Mouse (Mus musculus): ENCODE measurements around the gene Gm10320. TPM values are rescaled to one million over a fixed set of nuclear protein-coding genes. Genes with fewer than 3 reads are reported as not detected.

Gm10320 gene
- polyA plus RNA-seq, 1 experiment, result 2.6 TPM

- no peak for DNase-seq (ENCODE audit: low read depth)
These were observed 11.1 kb upstream of the Gm10320 start for GRCm38 (mm10) chr13:98502813-98503341.

GRCm38 (mm10) chr13:98502236-98502812, 10.5 kb upstream of the Gm10320 start:
- no peak for DNase-seq (ENCODE audit: low read depth)

- no peak for DNase-seq (ENCODE audit: low read depth)
These were observed 9.5 kb upstream of the Gm10320 start for GRCm38 (mm10) chr13:98501321-98501720.

- no peak for DNase-seq (ENCODE audit: low read depth)
These were observed 8.8 kb upstream of the Gm10320 start for GRCm38 (mm10) chr13:98500471-98501125.

- DNase-seq (ENCODE audit: low read depth), result no peak
These were observed 6.8 kb upstream of the Gm10320 start for GRCm38 (mm10) chr13:98498561-98498960.

- no peak for DNase-seq (ENCODE audit: low read depth)
These were observed 6.3 kb upstream of the Gm10320 start for GRCm38 (mm10) chr13:98498080-98498479.

GRCm38 (mm10) chr13:98496917-98497870, 5.4 kb upstream of the Gm10320 start:
- DNase-seq (ENCODE audit: low read depth), result no peak

- no peak for DNase-seq (ENCODE audit: low read depth)
These were observed 2.8 kb upstream of the Gm10320 start for GRCm38 (mm10) chr13:98494492-98495064.

- no peak for DNase-seq (ENCODE audit: low read depth)
These were observed 911 bp upstream of the Gm10320 start for GRCm38 (mm10) chr13:98492569-98493255.

- no peak for DNase-seq (ENCODE audit: low read depth)
These were observed 5.1 kb downstream of the Gm10320 start for GRCm38 (mm10) chr13:98486726-98487125.

GRCm38 (mm10) chr13:98486161-98486560, 5.6 kb downstream of the Gm10320 start:
- DNase-seq (ENCODE audit: low read depth), result no peak

- no peak for DNase-seq (ENCODE audit: low read depth)
These were observed 6.4 kb downstream of the Gm10320 start for GRCm38 (mm10) chr13:98485440-98485839.

- no peak for DNase-seq (ENCODE audit: low read depth)
These were observed 13.8 kb downstream of the Gm10320 start for GRCm38 (mm10) chr13:98477991-98478390.

GRCm38 (mm10) chr13:98476839-98477495, 14.8 kb downstream of the Gm10320 start:
- no peak for DNase-seq (ENCODE audit: low read depth)

GRCm38 (mm10) chr13:98476175-98476838, 15.5 kb downstream of the Gm10320 start:
- no peak for DNase-seq (ENCODE audit: low read depth)

- no peak for DNase-seq (ENCODE audit: low read depth)
These were observed 16.1 kb downstream of the Gm10320 start for GRCm38 (mm10) chr13:98475681-98476080.

- no peak for DNase-seq (ENCODE audit: low read depth)
These were observed 18.8 kb downstream of the Gm10320 start for GRCm38 (mm10) chr13:98473034-98473433.

- DNase-seq (ENCODE audit: low read depth), result no peak
These were observed 20.0 kb downstream of the Gm10320 start for GRCm38 (mm10) chr13:98471756-98472155.

- no peak for DNase-seq (ENCODE audit: low read depth)
These were observed 21.5 kb downstream of the Gm10320 start for GRCm38 (mm10) chr13:98470321-98470720.

- no peak for DNase-seq (ENCODE audit: low read depth)
These were observed 21.9 kb downstream of the Gm10320 start for GRCm38 (mm10) chr13:98469916-98470315.

Data from gonadal fat pad, adult 2 months (tissue).